Mouse (Mus musculus) gastrocnemius, postnatal 10 days (tissue): ENCODE results near the gene Cramp1l. TPM values are rescaled to one million over a fixed set of nuclear protein-coding genes. Genes with fewer than 3 reads are reported as not detected.

ENCODE experiments used
- DNase-seq: peaks from one replicate; pipeline ENCODE4 v3.0.0; 2021; ENCODE audit warnings: mixed read lengths
- long read RNA-seq, 2 experiments: library from polyadenylated mRNA; stranded (forward); transcript quantifications; one replicate each; pipeline ENCODE4 v2.0.0; 2021
- total RNA-seq, 2 experiments: library from RNA; stranded (reverse); gene quantifications; 2 replicates each; pipeline ENCODE4 v1.2.3; 2021

The Cramp1l gene
- total RNA-seq, result 1 to 10 TPM; 9.1 to 9.9 TPM
- long read RNA-seq, experiment 1, partial matches to known transcripts, result 1 of 2 reads
- long read RNA-seq, experiment 1, other reads (novel, unspliced or antisense), result 1 of 2 reads
- long read RNA-seq, experiment 2, partial matches to known transcripts, result 1 of 1 reads
- long read RNA-seq, experiment 2, other reads (novel, unspliced or antisense), result 0 of 1 reads

- DNase-seq, result peak; percentile 98
These were observed at the start of gene Cramp1l, which contains the start of gene Ift140 for GRCm38 (mm10) chr17:25015655-25016291. TSS of gene Cramp1l (minus strand) at chr17:25015788. TSS of gene Ift140 (plus strand) at chr17:25016085.

GRCm38 (mm10) chr17:25065189-25065588 lies 49.6 kb upstream of the Cramp1l start:
- DNase-seq, result no peak

- DNase-seq, result peak; percentile 46
These were observed 48.8 kb upstream of the Cramp1l start for GRCm38 (mm10) chr17:25064351-25064750.

GRCm38 (mm10) chr17:25063872-25064271 lies 48.3 kb upstream of the Cramp1l start:
- DNase-seq, result no peak

GRCm38 (mm10) chr17:25063261-25063660 lies 47.7 kb upstream of the Cramp1l start:
- no peak for DNase-seq

GRCm38 (mm10) chr17:25057041-25057440 lies 41.5 kb upstream of the Cramp1l start:
- DNase-seq, result no peak

- no peak for DNase-seq
These were observed 37.7 kb upstream of the Cramp1l start for GRCm38 (mm10) chr17:25053274-25053673.

GRCm38 (mm10) chr17:25047143-25047542 lies 31.6 kb upstream of the Cramp1l start:
- DNase-seq, result no peak

- DNase-seq, result no peak
These were observed 29.7 kb upstream of the Cramp1l start for GRCm38 (mm10) chr17:25045281-25045680.

GRCm38 (mm10) chr17:25044879-25045278 lies 29.3 kb upstream of the Cramp1l start:
- DNase-seq, result no peak

GRCm38 (mm10) chr17:25036183-25036582 lies 20.6 kb upstream of the Cramp1l start:
- no peak for DNase-seq

GRCm38 (mm10) chr17:25016292-25017132 lies 924 bp upstream of the Cramp1l start:
- peak; percentile 70 for DNase-seq

- peak; percentile 45 for DNase-seq
These were observed 582 bp downstream of the Cramp1l start for GRCm38 (mm10) chr17:25014841-25015570.

GRCm38 (mm10) chr17:25013606-25014501 lies 1.7 kb downstream of the Cramp1l start:
- peak; percentile 40 for DNase-seq

GRCm38 (mm10) chr17:25007480-25007879 lies 8.1 kb downstream of the Cramp1l start:
- no peak for DNase-seq

- no peak for DNase-seq
These were observed 10.5 kb downstream of the Cramp1l start for GRCm38 (mm10) chr17:25005102-25005501.

GRCm38 (mm10) chr17:24994721-24995120 lies 20.9 kb downstream of the Cramp1l start:
- no peak for DNase-seq

- no peak for DNase-seq
These were observed 28.4 kb downstream of the Cramp1l start for GRCm38 (mm10) chr17:24987221-24987620.

- DNase-seq, result no peak
These were observed 54.5 kb downstream of the Cramp1l start for GRCm38 (mm10) chr17:24960852-24961715.

GRCm38 (mm10) chr17:24960135-24960851 lies 55.3 kb downstream of the Cramp1l start, which contains the start of gene Jpt2:
TSS of gene Jpt2 (minus strand) at chr17:24960689.
- peak; percentile 97 for DNase-seq
